In the genomic region with DNA sequence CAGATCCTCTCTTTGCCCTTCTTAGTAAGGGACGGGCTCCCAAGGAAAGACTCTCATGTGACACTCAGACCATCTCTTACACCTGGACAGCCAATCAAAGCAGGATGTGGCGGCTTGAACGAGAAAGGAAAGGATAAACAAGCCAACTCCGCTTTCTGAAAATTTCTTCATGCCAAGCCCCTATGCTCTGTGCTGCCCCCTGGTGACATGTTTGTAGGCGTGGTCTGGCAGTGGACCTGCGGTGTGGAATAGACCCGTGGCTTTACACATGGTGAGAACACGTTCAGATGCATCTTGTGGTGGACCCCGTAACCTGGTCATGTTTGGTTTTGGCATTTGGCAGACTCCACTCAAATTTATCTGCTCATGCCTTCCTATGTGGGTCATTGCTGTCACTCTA, we compare ENCODE assay signal across 8 mouse cellular contexts. TPM values are rescaled to one million over a fixed set of nuclear protein-coding genes. Genes with fewer than 3 reads are reported as not detected.
DNase-seq lines count a peak whose midpoint lies in the region; ATAC-seq lines count a peak whose summit lies in the region.

No protein-coding gene starts in this region.

- H3K27ac ChIP-seq in midbrain, embryonic 10.5 days (replicated peaks) = no peak overlapping the region
- H3K27ac ChIP-seq in midbrain, embryonic 15.5 days = no peak overlapping the region
- no peak overlapping the region for H3K27ac ChIP-seq in liver, embryonic 11.5 days (ENCODE audit: low read depth, low read length)
- no peak overlapping the region for H3K27ac ChIP-seq in intestine, embryonic 16.5 days (ENCODE audit: low read length)

- H3K4me3 ChIP-seq in midbrain, embryonic 10.5 days = no peak overlapping the region
- no peak overlapping the region for H3K4me3 ChIP-seq in midbrain, embryonic 15.5 days
- H3K4me3 ChIP-seq in liver, embryonic 11.5 days (ENCODE audit: low read depth, low read length) = no peak overlapping the region
- no peak overlapping the region for H3K4me3 ChIP-seq in intestine, embryonic 16.5 days (ENCODE audit: low read length)

- H3K9ac ChIP-seq in midbrain, embryonic 15.5 days = no peak overlapping the region
- no peak overlapping the region for H3K9ac ChIP-seq in liver, embryonic 11.5 days (ENCODE audit: low read depth, low read length)
- H3K9ac ChIP-seq in intestine, embryonic 16.5 days (ENCODE audit: low read depth, low read length) = no peak overlapping the region

- 69% methylated on average over 9 of the region's 9 CpGs for WGBS in midbrain, embryonic 10.5 days
- 71% methylated on average over 9 of the region's 9 CpGs for WGBS in midbrain, embryonic 15.5 days
- 56% methylated on average over 9 of the region's 9 CpGs for WGBS in liver, embryonic 11.5 days
- WGBS in intestine, embryonic 16.5 days = 61% methylated on average over 9 of the region's 9 CpGs

- no peak for ATAC-seq in midbrain, embryonic 15.5 days (replicated peaks)
- ATAC-seq in liver, embryonic 11.5 days (replicated peaks; ENCODE audit: low FRiP score) = no peak
- ATAC-seq in intestine, embryonic 16.5 days = no peak

- peaks cover 4% of the 10 kb centered on the region; the same call in 1 of the 2 replicates for H3K4me1 ChIP-seq in midbrain, embryonic 10.5 days
- 0 out of 2 replicates have a peak, but pooled peaks cover 3% of the 10 kb centered on the region for H3K4me1 ChIP-seq in midbrain, embryonic 15.5 days
- H3K4me1 ChIP-seq in liver, embryonic 11.5 days (replicated peaks; ENCODE audit: control insufficient read depth, insufficient read depth, low read length) = no peaks in the 10 kb centered on the region
- no peaks in the 10 kb centered on the region; the same call in 1 of the 2 replicates for H3K4me1 ChIP-seq in intestine, embryonic 16.5 days (ENCODE audit: control insufficient read depth, insufficient read depth, low read length)

- no peaks in the 10 kb centered on the region for H3K9me3 ChIP-seq in midbrain, embryonic 10.5 days (replicated peaks)
- H3K9me3 ChIP-seq in midbrain, embryonic 15.5 days = no peaks in the 10 kb centered on the region
- no peaks in the 10 kb centered on the region for H3K9me3 ChIP-seq in liver, embryonic 11.5 days (ENCODE audit: control insufficient read depth, low read length)
- H3K9me3 ChIP-seq in intestine, embryonic 16.5 days (ENCODE audit: control insufficient read depth, low read length) = no peaks in the 10 kb centered on the region

- peak; percentile 57 for DNase-seq in midbrain, embryonic 10.5 days (ENCODE audit: low spot score)
- DNase-seq in ZHBTc4 (ENCODE audit: low read depth, low spot score) = peak; percentile 67
- DNase-seq in cerebellum, postnatal 10 days = peak; percentile 77 to 81
- peak; percentile 61 to 74 for DNase-seq in heart, postnatal 14 days
- peak; percentile 37 for DNase-seq in liver, embryonic 11.5 days (ENCODE audit: low spot score)
- peak; percentile 71 for DNase-seq in right cerebral cortex, postnatal 14 days

- no peaks in the 10 kb centered on the region for H3K36me3 ChIP-seq in midbrain, embryonic 10.5 days
- H3K36me3 ChIP-seq in midbrain, embryonic 15.5 days (replicated peaks) = no peaks in the 10 kb centered on the region
- no peaks in the 10 kb centered on the region for H3K36me3 ChIP-seq in liver, embryonic 11.5 days (ENCODE audit: control insufficient read depth, insufficient read depth, low read length)
- H3K36me3 ChIP-seq in intestine, embryonic 16.5 days (ENCODE audit: control insufficient read depth, insufficient read depth, low read length) = no peaks in the 10 kb centered on the region

- H3K4me2 ChIP-seq in midbrain, embryonic 15.5 days = no peak overlapping the region
- no peak overlapping the region for H3K4me2 ChIP-seq in liver, embryonic 11.5 days
- H3K4me2 ChIP-seq in intestine, embryonic 16.5 days (ENCODE audit: low read depth, low read length) = no peak overlapping the region

- no peaks in the 10 kb centered on the region for H3K27me3 ChIP-seq in midbrain, embryonic 10.5 days (ENCODE audit: low read depth, poor library complexity, severe bottlenecking)
- H3K27me3 ChIP-seq in midbrain, embryonic 15.5 days (replicated peaks) = no peaks in the 10 kb centered on the region
- H3K27me3 ChIP-seq in liver, embryonic 11.5 days (replicated peaks; ENCODE audit: control insufficient read depth, insufficient read depth, low read length) = no peaks in the 10 kb centered on the region; the same call in 1 of the 2 replicates
- H3K27me3 ChIP-seq in intestine, embryonic 16.5 days (replicated peaks; ENCODE audit: control insufficient read depth, insufficient read depth, low read length) = no peaks in the 10 kb centered on the region

- intact Hi-C loops in heart, postnatal 14 days (cut with DNase I) = loop anchor here (2.0 to 5.0 kb wide), 2 partner anchors 98 to 335 kb away; no protein-coding TSS in a partner anchor

RNA-seq across cellular contexts. Expression of a gene that starts 58.9 kb away (rescaled TPM):
- polyA plus RNA-seq in midbrain, embryonic 10.5 days (2016; fragmentation: Nextera tagmentation; extraction: Ambion mirVana) = 0.35 and 0.52 TPM in 2 replicates
- polyA plus RNA-seq in midbrain, embryonic 15.5 days (2015; fragmentation: Nextera tagmentation; extraction: Ambion mirVana) = 0.17 and 0.45 TPM in 2 replicates
- total RNA-seq in heart, postnatal 14 days (2021) = 1 to 10 TPM; 1.7 to 2.1 TPM
- 0.48 and 0.49 TPM in 2 replicates for polyA plus RNA-seq in liver, embryonic 11.5 days (2014; fragmentation: Nextera tagmentation; extraction: Ambion mirVana)
- polyA plus RNA-seq in intestine, embryonic 16.5 days (2015; fragmentation: Nextera tagmentation; extraction: Ambion mirVana) = 4.6 and 4.8 TPM in 2 replicates
